Mouse (Mus musculus) forebrain, postnatal 0 days (tissue): ENCODE results near the gene Rab37. TPM values are rescaled to one million over a fixed set of nuclear protein-coding genes. Genes with fewer than 3 reads are reported as not detected.

Experiments used
- ATAC-seq: fragments of 200-750 bp; cut with Nextera tagmentation; 2 replicates; pipeline ENCODE4 v1.8.0; 2017; ENCODE audit warnings: mild to moderate bottlenecking, moderate library complexity
- DNase-seq: peaks from one replicate; pipeline ENCODE4 v3.0.0-alpha.2; 2015
- H3K27ac ChIP-seq: fragments of 300-500 bp; sonication (generic); 2 replicates; pipeline ENCODE4 v1.5.1; 2014; ENCODE audit warnings: low read depth, mild to moderate bottlenecking, antibody characterized with exemption, low read length, moderate library complexity, mixed read lengths
- H3K27me3 ChIP-seq: fragments of 300-500 bp; sonication (generic); 2 replicates; pipeline ENCODE4 v1.6.1; 2014; ENCODE audit warnings: mild to moderate bottlenecking, low read length, mixed read lengths; ENCODE audit not compliant: insufficient read depth
- H3K36me3 ChIP-seq: fragments of 300-500 bp; sonication (generic); 2 replicates; pipeline ENCODE4 v1.6.1; 2014; ENCODE audit warnings: mild to moderate bottlenecking, moderate library complexity; ENCODE audit not compliant: insufficient read depth
- H3K4me1 ChIP-seq: fragments of 300-500 bp; sonication (generic); 2 replicates; pipeline ENCODE4 v1.6.1; 2014; ENCODE audit warnings: antibody characterized with exemption; ENCODE audit not compliant: insufficient read depth
- H3K4me2 ChIP-seq: fragments of 300-500 bp; sonication (generic); 2 replicates; pipeline ENCODE4 v1.6.1; 2014; ENCODE audit warnings: low read depth, mild to moderate bottlenecking, moderate library complexity
- H3K4me3 ChIP-seq: fragments of 300-500 bp; sonication (generic); 2 replicates; pipeline ENCODE4 v1.5.1; 2014; ENCODE audit warnings: low read depth, low read length, mixed read lengths
- H3K9ac ChIP-seq: fragments of 300-500 bp; sonication (generic); 2 replicates; pipeline ENCODE4 v1.6.1; 2014; ENCODE audit warnings: mild to moderate bottlenecking
- H3K9me3 ChIP-seq: fragments of 300-500 bp; sonication (generic); 2 replicates; pipeline ENCODE4 v1.6.1; 2016; ENCODE audit warnings: low read length
- CTCF ChIP-seq: sonication (generic); IDR thresholded peaks from 2 replicates; pipeline ENCODE4 v1.5.1; 2016; ENCODE audit warnings: antibody characterized with exemption, control low read depth, low read depth
- WGBS: fragments of 180-500 bp; shearing (Covaris S2); extraction: QIAGEN DNeasy Blood & Tissue Kit; methylation state at CpG from one replicate; pipeline ENCODE4 v1.1.7; 2014; 5-methylcytosine and 5-hydroxymethylcytosine counted together
- polyA plus RNA-seq: library from polyadenylated mRNA; unstranded; fragments of >200 nt; fragmentation: Nextera tagmentation; extraction: Ambion mirVana; gene quantifications from 2 replicates; pipeline ENCODE4 v1.2.1, GENCODE M21; 2015
- total RNA-seq: library from RNA; depleted of rRNA; stranded (reverse); fragments of >200 nt; gene quantifications from 2 replicates; pipeline ENCODE4 v1.2.3, GENCODE M21; 2014; rRNA removed

Rab37 gene
- total and polyA plus RNA-seq, 2 experiments from 2014 or later: 0.57 to 0.82 TPM

- ATAC-seq (no peak), DNase-seq (no peak)
- H3K4me3 ChIP-seq: no peak overlapping the region
- no peak overlapping the region for H3K27ac ChIP-seq
- H3K27me3 ChIP-seq: no peaks in the 10 kb centered on the region
- no peak for TF ChIP-seq CTCF
- 79% methylated on average over 25 of the region's 25 CpGs for WGBS
- H3K36me3 ChIP-seq: peaks cover 35% of the 10 kb centered on the region
- H3K9ac ChIP-seq: no peak overlapping the region
- H3K4me1 ChIP-seq: no peaks in the 10 kb centered on the region
- no peak overlapping the region for H3K4me2 ChIP-seq
- no peaks in the 10 kb centered on the region for H3K9me3 ChIP-seq
Measured at GRCm38 (mm10) chr11:115208776-115209732, 117.8 kb downstream of the Rab37 start.

- TF ChIP-seq CTCF: no peak
- H3K27me3 ChIP-seq: no peaks in the 10 kb centered on the region
- whole genome bisulfite sequencing: 77% methylated on average over 7 of the region's 7 CpGs
- H3K9ac ChIP-seq: no peak overlapping the region
- H3K4me3 ChIP-seq: no peak overlapping the region
- peaks cover 30% of the 10 kb centered on the region for H3K36me3 ChIP-seq
- DNase-seq: no peak
- no peak overlapping the region for H3K27ac ChIP-seq
- H3K9me3 ChIP-seq: no peaks in the 10 kb centered on the region
- no peak overlapping the region for H3K4me2 ChIP-seq
- no peak for ATAC-seq
- H3K4me1 ChIP-seq: no peaks in the 10 kb centered on the region
Measured at GRCm38 (mm10) chr11:115209958-115210357, 118.7 kb downstream of the Rab37 start.

Other genes starting within 250 kb of the Rab37 start
- 4.4 and 7.9 TPM in 2 replicates for gene Gprc5c, start 240.3 kb upstream of the Rab37 start, total RNA-seq
- 5.5 and 5.8 TPM in 2 replicates for gene Gprc5c, start 240.3 kb upstream of the Rab37 start, polyA plus RNA-seq
- gene Cd300a, start 201.4 kb upstream of the Rab37 start, total RNA-seq: 0.86 and 1.0 TPM in 2 replicates
- 1.1 and 1.4 TPM in 2 replicates for gene Cd300a, start 201.4 kb upstream of the Rab37 start, polyA plus RNA-seq
- not detected in 2 replicates for gene Cd300lb, start 157.0 kb upstream of the Rab37 start, total RNA-seq
- gene Cd300lb, start 157.0 kb upstream of the Rab37 start, polyA plus RNA-seq: not detected in 2 replicates
- gene Cd300c, start 122.3 kb upstream of the Rab37 start, total RNA-seq: not detected in 2 replicates
- not detected in 2 replicates for gene Cd300c, start 122.3 kb upstream of the Rab37 start, polyA plus RNA-seq
- gene Cd300ld, start 101.5 kb upstream of the Rab37 start, total RNA-seq: 0.10 TPM in 1 of 2 replicates, not detected in the other
- gene Cd300ld, start 101.5 kb upstream of the Rab37 start, polyA plus RNA-seq: 0.06 TPM in 1 of 2 replicates, not detected in the other
- 1.5 TPM in 2 replicates for gene Cd300c2, start 89.6 kb upstream of the Rab37 start, total RNA-seq
- 2.5 and 2.8 TPM in 2 replicates for gene Cd300c2, start 89.6 kb upstream of the Rab37 start, polyA plus RNA-seq
- gene Cd300ld2, start 75.2 kb upstream of the Rab37 start, total RNA-seq: not detected in 2 replicates
- gene Cd300ld2, start 75.2 kb upstream of the Rab37 start, polyA plus RNA-seq: not detected in 2 replicates
- gene Cd300ld4, start 64.4 kb upstream of the Rab37 start, total RNA-seq: not detected in 2 replicates
- gene Cd300ld4, start 64.4 kb upstream of the Rab37 start, polyA plus RNA-seq: not detected in 2 replicates
- gene Cd300ld5, start 53.7 kb upstream of the Rab37 start, total RNA-seq: not detected in 2 replicates
- not detected in 2 replicates for gene Cd300ld5, start 53.7 kb upstream of the Rab37 start, polyA plus RNA-seq
- not detected in 2 replicates for gene Cd300ld3, start 43.0 kb upstream of the Rab37 start, total RNA-seq
- not detected in 2 replicates for gene Cd300ld3, start 43.0 kb upstream of the Rab37 start, polyA plus RNA-seq
- gene Cd300e, start 29.3 kb upstream of the Rab37 start, total RNA-seq: not detected in 2 replicates
- gene Cd300e, start 29.3 kb upstream of the Rab37 start, polyA plus RNA-seq: 0.09 TPM in 1 of 2 replicates, not detected in the other
- gene Cd300lf, start 42.6 kb downstream of the Rab37 start, total RNA-seq: 0.24 TPM in 1 of 2 replicates, not detected in the other
- 0.05 and 0.18 TPM in 2 replicates for gene Cd300lf, start 42.6 kb downstream of the Rab37 start, polyA plus RNA-seq
- 44.2 and 48.5 TPM in 2 replicates for gene Slc9a3r1, start 71.9 kb downstream of the Rab37 start, total RNA-seq
- 68.4 and 73.9 TPM in 2 replicates for gene Slc9a3r1, start 71.9 kb downstream of the Rab37 start, polyA plus RNA-seq
- gene Tmem104, start 96.1 kb downstream of the Rab37 start, total RNA-seq: 5.4 and 7.6 TPM in 2 replicates
- 8.8 and 9.9 TPM in 2 replicates for gene Tmem104, start 96.1 kb downstream of the Rab37 start, polyA plus RNA-seq
- gene Nat9, start 96.4 kb downstream of the Rab37 start, total RNA-seq: 19.2 and 20.3 TPM in 2 replicates
- 17.7 and 18.6 TPM in 2 replicates for gene Nat9, start 96.4 kb downstream of the Rab37 start, polyA plus RNA-seq
- 1.5 and 1.6 TPM in 2 replicates for gene Grin2c, start 175.8 kb downstream of the Rab37 start, total RNA-seq
- gene Grin2c, start 175.8 kb downstream of the Rab37 start, polyA plus RNA-seq: 0.35 and 0.48 TPM in 2 replicates
- 18.6 and 26.2 TPM in 2 replicates for gene Fdxr, start 185.6 kb downstream of the Rab37 start, total RNA-seq
- 14.0 and 16.4 TPM in 2 replicates for gene Fdxr, start 185.6 kb downstream of the Rab37 start, polyA plus RNA-seq
- 3.8 and 6.5 TPM in 2 replicates for gene Fads6, start 206.2 kb downstream of the Rab37 start, total RNA-seq
- 0.47 and 0.48 TPM in 2 replicates for gene Fads6, start 206.2 kb downstream of the Rab37 start, polyA plus RNA-seq
- gene Otop2, start 215.7 kb downstream of the Rab37 start, total RNA-seq: 0.15 TPM in 1 of 2 replicates, not detected in the other
- 0.10 and 0.13 TPM in 2 replicates for gene Otop2, start 215.7 kb downstream of the Rab37 start, polyA plus RNA-seq
- gene Ush1g, start 230.6 kb downstream of the Rab37 start, total RNA-seq: 0.23 and 0.33 TPM in 2 replicates
- gene Ush1g, start 230.6 kb downstream of the Rab37 start, polyA plus RNA-seq: 0.06 and 0.09 TPM in 2 replicates
- 0.31 and 0.48 TPM in 2 replicates for gene Otop3, start 243.3 kb downstream of the Rab37 start, total RNA-seq
- 0.47 and 0.98 TPM in 2 replicates for gene Otop3, start 243.3 kb downstream of the Rab37 start, polyA plus RNA-seq